Mouse (Mus musculus) heart, adult 8-10 months (tissue): ENCODE data around the gene Med28. TPM values are rescaled to one million over a fixed set of nuclear protein-coding genes. Genes with fewer than 3 reads are reported as not detected.

Experiments used
- DNase-seq: peaks from one replicate; pipeline ENCODE4 v3.0.0; 2022; ENCODE audit warnings: low spot score
- total RNA-seq, 4 experiments: library from RNA; stranded (reverse); gene quantifications; 2 replicates each; pipeline ENCODE4 v1.2.4; 2022

Gene Med28
- total RNA-seq, 4 experiments from 2014 or later, result 57.0 to 63.5 (median 57.4) TPM

GRCm38 (mm10) chr5:45512908-45513307 lies 7.1 kb upstream of the Med28 start:
- DNase-seq, result no peak

- no peak for DNase-seq
Observed at GRCm38 (mm10) chr5:45513511-45513910, 6.5 kb upstream of the Med28 start.

GRCm38 (mm10) chr5:45514599-45514998 lies 5.4 kb upstream of the Med28 start:
- no peak for DNase-seq

- DNase-seq, result no peak
Observed at GRCm38 (mm10) chr5:45515151-45515743, 4.8 kb upstream of the Med28 start.

- DNase-seq, result no peak
Observed at GRCm38 (mm10) chr5:45520809-45521110, 731 bp downstream of the Med28 start.

- DNase-seq, result no peak
Observed at GRCm38 (mm10) chr5:45521601-45522000, 1.6 kb downstream of the Med28 start.

- DNase-seq, result no peak
Observed at GRCm38 (mm10) chr5:45525101-45525500, 5.1 kb downstream of the Med28 start.

GRCm38 (mm10) chr5:45526338-45526737 lies 6.3 kb downstream of the Med28 start:
- DNase-seq, result no peak

- DNase-seq, result no peak
Observed at GRCm38 (mm10) chr5:45529696-45530095, 9.7 kb downstream of the Med28 start.

GRCm38 (mm10) chr5:45534319-45535098 lies 14.5 kb downstream of the Med28 start:
- no peak for DNase-seq

- no peak for DNase-seq
Observed at GRCm38 (mm10) chr5:45535177-45535576, 15.1 kb downstream of the Med28 start.

GRCm38 (mm10) chr5:45539502-45539901 lies 19.5 kb downstream of the Med28 start:
- no peak for DNase-seq

- DNase-seq, result no peak
Observed at GRCm38 (mm10) chr5:45543374-45543773, 23.3 kb downstream of the Med28 start.

GRCm38 (mm10) chr5:45549586-45549985 lies 29.6 kb downstream of the Med28 start:
- DNase-seq, result no peak

- DNase-seq, result no peak
Observed at GRCm38 (mm10) chr5:45564054-45564453, 44.0 kb downstream of the Med28 start.

- no peak for DNase-seq
Observed at GRCm38 (mm10) chr5:45565829-45566228, 45.8 kb downstream of the Med28 start.

- no peak for DNase-seq
Observed at GRCm38 (mm10) chr5:45572816-45573215, 52.8 kb downstream of the Med28 start.

GRCm38 (mm10) chr5:45576716-45577115 lies 56.7 kb downstream of the Med28 start:
- no peak for DNase-seq

- peak; percentile 12 for DNase-seq
Observed at GRCm38 (mm10) chr5:45577376-45577775, 57.3 kb downstream of the Med28 start.
